Mouse (Mus musculus): Measurements from ENCODE around the gene Arid3c. TPM values are rescaled to one million over a fixed set of nuclear protein-coding genes. Genes with fewer than 3 reads are reported as not detected.

Arid3c gene
- polyA plus RNA-seq, 1 experiment, result not detected

DNA sequence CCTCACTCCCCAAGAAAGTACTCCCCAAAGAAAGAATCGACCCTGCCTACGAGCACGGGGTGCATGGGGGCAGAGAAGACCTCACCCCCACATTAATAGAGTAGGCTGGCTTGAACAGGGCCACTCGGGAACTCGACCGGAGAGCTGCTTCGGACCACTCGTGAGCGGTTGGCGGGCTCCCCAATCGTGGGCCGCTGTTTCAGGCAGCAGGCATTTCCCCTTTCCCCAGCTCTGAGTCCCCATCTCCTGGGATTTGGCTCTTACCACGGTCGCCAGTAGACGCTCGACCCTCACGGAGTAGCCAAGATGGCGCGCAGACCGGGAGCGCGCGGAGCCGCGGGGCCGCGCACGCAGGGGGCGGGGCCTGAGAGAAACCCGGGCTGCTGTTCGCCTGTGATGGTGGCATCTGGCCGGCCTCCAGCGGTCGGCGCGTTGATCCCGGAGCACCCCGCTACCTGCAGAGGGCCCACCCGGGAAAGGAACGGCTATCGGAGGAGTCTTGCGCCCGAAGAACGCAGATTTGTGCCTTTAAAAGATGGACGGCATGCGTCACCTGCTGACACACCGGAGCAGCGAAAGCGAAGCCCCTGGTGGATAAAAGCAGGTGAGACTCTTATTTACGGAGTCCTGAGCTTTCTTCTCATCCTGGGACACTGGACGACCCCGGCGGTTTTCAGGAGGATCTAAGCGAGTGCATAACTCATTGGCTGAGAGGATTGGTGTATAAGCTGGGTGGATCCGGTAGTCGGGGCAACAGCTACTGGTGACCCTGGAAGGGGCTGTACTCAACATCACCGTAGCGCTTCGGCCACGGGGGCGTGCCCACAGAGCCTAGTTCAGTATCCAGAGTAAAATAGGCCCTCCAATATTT is 17.5 kb downstream of the Arid3c start, which contains the start of gene Rpp25l:
TSS of gene Rpp25l (minus strand) at position 338 of the 871 bp plus-strand sequence.
- H3K27me3 ChIP-seq (replicated peaks; ENCODE audit: control insufficient read depth, insufficient read depth, low read length), result no peaks in the 10 kb centered on the region
- TF ChIP-seq CTCF (conservative IDR thresholded peaks at IDR 0.05; ENCODE audit: insufficient read depth, insufficient read length, low read depth, low read length) (peak; percentile 29; the same call in 1 of the 2 replicates), POLR2A (IDR thresholded peaks at IDR 0.05; ENCODE audit: low read depth, low read length) (peak; percentile 48)
- H3K4me3 ChIP-seq (ENCODE audit: insufficient read depth, low read depth, low read length), result peak within 1 kb of the TSS; percentile 89
- peak within 1 kb of the TSS; percentile 65 for H3K27ac ChIP-seq (ENCODE audit: insufficient read depth, low read depth, low read length)
- H3K36me3 ChIP-seq (ENCODE audit: control insufficient read depth, insufficient read depth, low read length), result no peaks in the 10 kb centered on the region
- peaks cover 2% of the 10 kb centered on the region; the same call in 1 of the 2 replicates for H3K4me1 ChIP-seq (ENCODE audit: control insufficient read depth, insufficient read depth, low read length)
- DNase-seq, result peak; percentile 90
- WGBS, result under 1% methylated on average over 61 of the region's 61 CpGs

DNA sequence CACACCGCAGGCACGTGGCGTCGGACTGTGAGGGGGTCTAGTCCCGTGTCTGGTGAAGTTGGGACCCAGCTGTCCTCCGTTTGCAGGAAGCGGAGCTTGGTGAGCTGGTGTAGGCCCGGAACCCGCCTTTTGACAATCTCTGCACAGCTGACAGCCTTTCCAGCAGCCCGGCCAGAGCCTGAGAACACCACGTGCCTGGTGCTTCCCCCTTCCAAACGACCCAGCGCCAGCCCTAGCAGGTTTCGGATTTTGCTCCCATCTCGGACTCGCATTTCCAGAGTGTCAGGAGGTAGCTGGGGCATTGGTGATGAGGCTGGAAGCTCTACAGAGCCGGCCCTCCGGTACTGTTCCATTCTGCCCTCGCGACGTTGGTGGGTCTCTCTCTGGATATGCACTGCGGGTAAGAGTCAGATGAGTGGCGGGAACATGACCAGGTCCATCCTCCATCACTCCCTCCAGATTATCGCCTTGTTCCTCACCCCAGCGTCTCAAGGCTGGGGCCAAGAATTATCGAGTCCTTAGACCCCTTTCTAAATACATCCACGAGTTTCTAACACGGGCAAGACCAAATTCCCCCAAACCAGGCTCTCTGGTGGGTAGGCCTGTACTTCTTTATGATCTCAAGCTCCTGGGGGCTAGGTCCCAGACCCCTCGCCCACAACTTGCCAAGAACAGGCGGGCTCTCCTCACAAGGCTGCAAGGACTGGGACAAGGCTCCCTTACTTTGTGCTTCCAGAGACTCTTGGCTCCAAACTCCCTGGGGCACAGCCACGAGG is 18.3 kb downstream of the Arid3c start:
- WGBS, result 26% methylated on average over 31 of the region's 31 CpGs
- peak overlapping the region; percentile 89 for H3K4me3 ChIP-seq (ENCODE audit: insufficient read depth, low read depth, low read length)
- H3K27ac ChIP-seq (ENCODE audit: insufficient read depth, low read depth, low read length), result peak overlapping the region; percentile 55
- no peaks in the 10 kb centered on the region for H3K27me3 ChIP-seq (replicated peaks; ENCODE audit: control insufficient read depth, insufficient read depth, low read length)
- no peak for TF ChIP-seq CTCF (conservative IDR thresholded peaks at IDR 0.05; ENCODE audit: insufficient read depth, insufficient read length, low read depth, low read length)
- TF ChIP-seq POLR2A (IDR thresholded peaks at IDR 0.05; ENCODE audit: low read depth, low read length), result no peak
- DNase-seq, result no peak
- peaks cover 2% of the 10 kb centered on the region; the same call in 1 of the 2 replicates for H3K4me1 ChIP-seq (ENCODE audit: control insufficient read depth, insufficient read depth, low read length)
- H3K36me3 ChIP-seq (ENCODE audit: control insufficient read depth, insufficient read depth, low read length), result no peaks in the 10 kb centered on the region

DNA sequence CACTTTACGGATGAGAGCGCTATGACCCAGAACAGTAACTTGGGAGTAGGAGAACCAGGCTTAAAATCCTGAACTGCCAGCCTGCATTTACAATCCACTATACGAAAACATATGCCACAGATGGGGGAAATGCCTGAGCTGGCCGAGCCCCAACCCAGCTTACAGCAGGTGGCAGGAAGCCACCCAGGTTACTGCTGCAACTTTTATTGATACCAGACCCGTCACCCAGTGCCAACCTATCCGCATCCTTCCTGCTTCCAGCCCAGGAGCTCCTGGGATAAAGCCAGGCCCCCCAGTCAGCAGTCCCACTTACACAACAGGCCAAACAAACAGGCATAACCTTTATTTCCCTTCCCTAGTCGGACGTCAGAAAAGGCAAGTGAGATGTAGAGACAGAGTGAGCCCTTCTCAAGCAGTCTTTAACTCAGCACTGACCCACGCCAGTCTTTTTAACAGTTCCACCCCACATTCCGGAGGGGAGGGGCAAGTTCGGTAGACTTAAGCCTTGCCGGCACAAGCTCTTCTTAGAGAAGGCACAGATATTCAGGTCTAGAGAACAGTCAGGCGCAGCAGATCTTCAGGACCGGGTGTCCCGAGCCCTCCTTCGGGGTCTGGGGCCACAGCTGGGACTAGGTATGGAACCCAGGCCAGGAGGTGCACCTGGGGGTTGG is 19.1 kb downstream of the Arid3c start:
- no peak overlapping the region for H3K27ac ChIP-seq (ENCODE audit: insufficient read depth, low read depth, low read length)
- TF ChIP-seq CTCF (conservative IDR thresholded peaks at IDR 0.05; ENCODE audit: insufficient read depth, insufficient read length, low read depth, low read length), result no peak
- TF ChIP-seq POLR2A (IDR thresholded peaks at IDR 0.05; ENCODE audit: low read depth, low read length), result no peak
- no peaks in the 10 kb centered on the region for H3K36me3 ChIP-seq (ENCODE audit: control insufficient read depth, insufficient read depth, low read length)
- H3K27me3 ChIP-seq (replicated peaks; ENCODE audit: control insufficient read depth, insufficient read depth, low read length), result no peaks in the 10 kb centered on the region
- peaks cover 2% of the 10 kb centered on the region; the same call in 1 of the 2 replicates for H3K4me1 ChIP-seq (ENCODE audit: control insufficient read depth, insufficient read depth, low read length)
- H3K4me3 ChIP-seq (ENCODE audit: insufficient read depth, low read depth, low read length), result peak overlapping the region; percentile 89; the same call in 1 of the 2 replicates
- WGBS, result 63% methylated on average over 16 of the region's 16 CpGs
- DNase-seq, result no peak

DNA sequence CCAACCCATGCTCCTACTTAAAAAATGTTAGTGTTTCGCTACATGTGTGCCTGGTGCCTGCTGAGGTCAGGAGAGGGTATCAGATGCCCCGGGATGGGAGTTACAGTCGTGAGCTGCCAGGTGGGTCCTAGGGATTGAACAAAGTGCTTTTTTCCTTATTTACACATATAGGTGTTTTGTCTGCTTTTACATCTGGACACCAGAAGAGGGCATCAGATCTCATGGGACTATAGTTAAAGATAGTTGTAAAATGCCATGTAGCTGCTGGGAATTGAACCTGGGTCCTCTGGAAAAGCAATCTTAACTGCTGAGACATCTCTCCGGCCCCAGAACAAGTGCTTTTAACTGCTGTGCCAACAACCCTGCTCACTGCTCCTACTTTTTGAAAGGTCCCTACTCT is 20.7 kb downstream of the Arid3c start:
- Histone ChIP-seq H3K4me1 (ENCODE audit: control insufficient read depth, insufficient read depth, low read length) (peaks cover 2% of the 10 kb centered on the region; the same call in 1 of the 2 replicates), H3K4me3 (ENCODE audit: insufficient read depth, low read depth, low read length) (no peak overlapping the region), H3K27me3 (replicated peaks; ENCODE audit: control insufficient read depth, insufficient read depth, low read length) (no peaks in the 10 kb centered on the region), H3K36me3 (ENCODE audit: control insufficient read depth, insufficient read depth, low read length) (no peaks in the 10 kb centered on the region), H3K27ac (ENCODE audit: insufficient read depth, low read depth, low read length) (no peak overlapping the region)
- no peak for DNase-seq
- 57% methylated on average over 4 of the region's 4 CpGs for WGBS
- TF ChIP-seq CTCF (conservative IDR thresholded peaks at IDR 0.05; ENCODE audit: insufficient read depth, insufficient read length, low read depth, low read length), result no peak
- TF ChIP-seq POLR2A (IDR thresholded peaks at IDR 0.05; ENCODE audit: low read depth, low read length), result no peak

DNA sequence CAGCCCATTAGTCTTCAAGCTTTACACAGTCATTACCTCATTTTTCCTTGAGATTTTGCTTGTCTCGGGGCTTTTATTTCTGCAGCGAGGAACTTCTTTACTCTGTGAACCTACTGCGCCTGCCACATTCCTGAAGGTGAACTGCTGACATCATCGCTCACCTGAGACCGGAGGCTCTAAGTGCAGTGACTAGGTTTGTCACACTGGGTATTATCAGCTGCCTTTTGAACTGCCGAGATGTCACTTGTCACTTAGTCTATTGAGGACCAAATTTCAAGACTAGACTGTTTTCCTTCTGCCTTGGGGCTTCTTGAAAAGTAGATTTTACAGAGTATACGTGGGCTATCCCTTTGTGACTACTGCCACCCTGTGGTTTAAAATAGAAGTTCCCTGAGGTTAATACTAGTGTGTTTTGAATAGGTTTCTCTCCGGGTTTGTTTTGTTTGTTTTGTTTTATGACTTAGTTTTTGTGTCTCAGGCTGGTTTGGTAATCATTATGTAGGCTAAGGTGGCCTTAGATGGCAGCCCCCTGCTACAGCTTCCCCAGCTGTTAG is 22.7 kb downstream of the Arid3c start:
- Histone ChIP-seq H3K36me3 (ENCODE audit: control insufficient read depth, insufficient read depth, low read length) (no peaks in the 10 kb centered on the region), H3K4me3 (ENCODE audit: insufficient read depth, low read depth, low read length) (no peak overlapping the region), H3K27me3 (replicated peaks; ENCODE audit: control insufficient read depth, insufficient read depth, low read length) (no peaks in the 10 kb centered on the region), H3K27ac (ENCODE audit: insufficient read depth, low read depth, low read length) (peak overlapping the region; percentile 82), H3K4me1 (ENCODE audit: control insufficient read depth, insufficient read depth, low read length) (peaks cover 2% of the 10 kb centered on the region; the same call in 1 of the 2 replicates)
- DNase-seq, result peak; percentile 74
- no peak for TF ChIP-seq POLR2A (IDR thresholded peaks at IDR 0.05; ENCODE audit: low read depth, low read length)
- TF ChIP-seq CTCF (conservative IDR thresholded peaks at IDR 0.05; ENCODE audit: insufficient read depth, insufficient read length, low read depth, low read length), result no peak
- 23% methylated on average over 8 of the region's 8 CpGs for WGBS

DNA sequence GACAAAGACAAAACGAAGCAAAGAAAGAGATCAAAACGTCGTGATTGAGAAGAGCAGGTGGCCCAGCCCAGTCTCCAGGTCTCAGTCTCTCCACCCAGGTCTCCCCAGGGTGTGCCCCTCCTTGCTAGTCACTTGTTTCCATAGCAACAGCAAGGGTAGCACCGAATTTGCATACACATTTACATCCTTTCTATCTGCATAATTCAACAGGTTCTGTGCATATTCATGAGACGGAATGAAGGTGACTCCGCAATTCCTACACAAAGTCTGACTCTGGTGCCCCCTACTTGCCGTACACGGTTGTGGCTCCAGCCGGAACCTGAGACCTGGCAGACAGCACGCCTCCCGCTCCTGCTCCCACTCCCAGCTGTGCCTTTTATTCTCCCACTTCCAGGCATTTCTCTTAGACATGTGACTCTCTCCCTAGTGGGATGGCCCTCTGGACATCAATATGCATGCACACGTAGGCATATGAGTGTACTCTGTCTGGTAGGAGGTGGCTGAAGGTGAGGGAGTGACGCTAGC is 23.9 kb downstream of the Arid3c start:
- 0 out of 2 replicates have a peak, but pooled peaks cover 2% of the 10 kb centered on the region for H3K4me1 ChIP-seq (ENCODE audit: control insufficient read depth, insufficient read depth, low read length)
- H3K27me3 ChIP-seq (replicated peaks; ENCODE audit: control insufficient read depth, insufficient read depth, low read length), result no peaks in the 10 kb centered on the region
- 6% methylated on average over 13 of the region's 13 CpGs for WGBS
- no peak overlapping the region for H3K4me3 ChIP-seq (ENCODE audit: insufficient read depth, low read depth, low read length)
- H3K36me3 ChIP-seq (ENCODE audit: control insufficient read depth, insufficient read depth, low read length), result no peaks in the 10 kb centered on the region
- peak; percentile 87 for DNase-seq
- TF ChIP-seq POLR2A (IDR thresholded peaks at IDR 0.05; ENCODE audit: low read depth, low read length) (no peak), CTCF (conservative IDR thresholded peaks at IDR 0.05; ENCODE audit: insufficient read depth, insufficient read length, low read depth, low read length) (peak; percentile 73)
- peak overlapping the region; percentile 82 for H3K27ac ChIP-seq (ENCODE audit: insufficient read depth, low read depth, low read length)
